Mouse (Mus musculus) left cerebral cortex, adult 18-20 months (tissue): ENCODE measurements around the gene Gbe1. TPM values are rescaled to one million over a fixed set of nuclear protein-coding genes. Genes with fewer than 3 reads are reported as not detected.

Source experiments
- DNase-seq, 2 experiments: peaks; one replicate each; pipeline ENCODE4 v3.0.0; 2021 to 2022; ENCODE audit warnings: low spot score in 2 of 2, mixed read lengths in 1 of 2
- total RNA-seq, 2 experiments: library from RNA; stranded (reverse); gene quantifications; 2 replicates each; pipeline ENCODE4 v1.2.3; 2021

The Gbe1 gene
- total RNA-seq, 2 experiments from 2014 or later = 9.0 to 9.7 TPM

- no peak for DNase-seq
Observed at GRCm38 (mm10) chr16:70352571-70352970, 38.8 kb downstream of the Gbe1 start.

GRCm38 (mm10) chr16:70353058-70353457, 39.3 kb downstream of the Gbe1 start:
- DNase-seq = no peak

GRCm38 (mm10) chr16:70358326-70358725, 44.6 kb downstream of the Gbe1 start:
- DNase-seq = no peak

- no peak for DNase-seq
Observed at GRCm38 (mm10) chr16:70365229-70365628, 51.5 kb downstream of the Gbe1 start.

- DNase-seq = no peak
Observed at GRCm38 (mm10) chr16:70381045-70381444, 67.3 kb downstream of the Gbe1 start.

- DNase-seq = no peak
Observed at GRCm38 (mm10) chr16:70385494-70385893, 71.7 kb downstream of the Gbe1 start.

GRCm38 (mm10) chr16:70387385-70387784, 73.6 kb downstream of the Gbe1 start:
- DNase-seq = no peak

GRCm38 (mm10) chr16:70395276-70395675, 81.5 kb downstream of the Gbe1 start:
- no peak for DNase-seq

GRCm38 (mm10) chr16:70407780-70408179, 94.0 kb downstream of the Gbe1 start:
- DNase-seq = no peak

GRCm38 (mm10) chr16:70421077-70421476, 107.3 kb downstream of the Gbe1 start:
- no peak for DNase-seq

GRCm38 (mm10) chr16:70449520-70449919, 135.8 kb downstream of the Gbe1 start:
- DNase-seq = no peak

GRCm38 (mm10) chr16:70475583-70475982, 161.8 kb downstream of the Gbe1 start:
- DNase-seq = no peak

GRCm38 (mm10) chr16:70476161-70476560, 162.4 kb downstream of the Gbe1 start:
- no peak for DNase-seq

- no peak for DNase-seq
Observed at GRCm38 (mm10) chr16:70480494-70480893, 166.7 kb downstream of the Gbe1 start.

- no peak for DNase-seq
Observed at GRCm38 (mm10) chr16:70506457-70506856, 192.7 kb downstream of the Gbe1 start.

GRCm38 (mm10) chr16:70510938-70511337, 197.2 kb downstream of the Gbe1 start:
- no peak for DNase-seq

GRCm38 (mm10) chr16:70522861-70523260, 209.1 kb downstream of the Gbe1 start:
- no peak for DNase-seq

GRCm38 (mm10) chr16:70523566-70523965, 209.8 kb downstream of the Gbe1 start:
- no peak for DNase-seq

- no peak for DNase-seq
Observed at GRCm38 (mm10) chr16:70524273-70524672, 210.5 kb downstream of the Gbe1 start.

- no peak for DNase-seq
Observed at GRCm38 (mm10) chr16:70527224-70527623, 213.5 kb downstream of the Gbe1 start.

- DNase-seq = no peak
Observed at GRCm38 (mm10) chr16:70535224-70535623, 221.5 kb downstream of the Gbe1 start.

- DNase-seq = no peak
Observed at GRCm38 (mm10) chr16:70550835-70551234, 237.1 kb downstream of the Gbe1 start.

- no peak for DNase-seq
Observed at GRCm38 (mm10) chr16:70561635-70562348, 248.0 kb downstream of the Gbe1 start.
